26 mouse cellular contexts compared by ENCODE assay signal in the genomic region with DNA sequence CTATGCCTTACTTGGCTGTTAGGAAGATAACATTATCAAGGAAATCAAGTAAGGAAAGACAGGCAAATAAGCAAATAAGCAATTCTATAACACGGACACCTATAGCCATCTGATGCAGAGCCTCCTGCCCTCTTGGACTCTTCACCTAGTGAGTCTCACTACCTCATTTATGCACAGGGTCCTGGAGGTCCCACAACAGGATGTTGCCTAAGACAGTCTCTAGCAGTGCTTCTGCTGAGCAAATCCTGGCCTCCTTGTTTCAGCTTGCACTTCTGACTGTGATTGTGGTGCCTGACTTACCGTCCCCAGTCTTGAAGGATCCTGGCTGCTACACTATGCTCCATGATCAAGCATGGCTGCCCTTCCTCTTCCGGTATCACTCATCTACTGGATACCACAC.
DNase-seq lines count a peak whose midpoint lies in the region; ATAC-seq and TF ChIP-seq lines count a peak whose summit lies in the region.
"Had no signal": no experiment of that assay in that cellular context is flagged by ENCODE, and none has a peak within 500 bp of the region (broad histone marks: within the 10 kb centered on the region; RNA-seq: fewer than 3 reads in every experiment).

No protein-coding gene starts in this region.

- H3K9me3 ChIP-seq in MEL (replicated peaks; ENCODE audit: insufficient read depth, low read length) = no peaks in the 10 kb centered on the region
- no peaks in the 10 kb centered on the region for H3K9me3 ChIP-seq in heart, embryonic 11.5 days (replicated peaks; ENCODE audit: control insufficient read depth, low read length)
- H3K9me3 ChIP-seq: embryonic facial prominence, embryonic 12.5 days; embryonic facial prominence, embryonic 15.5 days; heart, embryonic 15.5 days; hindbrain, embryonic 12.5 days; hindbrain, embryonic 15.5 days; intestine, embryonic 15.5 days had no signal

- TF ChIP-seq EP300 in MEL (IDR thresholded peaks at IDR 0.05; ENCODE audit: low read depth in 1 of 2, low read length in 2 of 2) = no peak

- H3K36me3 ChIP-seq in MEL (ENCODE audit: control insufficient read depth in 1 of 2, insufficient read depth in 2 of 2, low read length in 2 of 2) = no peaks in the 10 kb centered on the region
- no peaks in the 10 kb centered on the region for H3K36me3 ChIP-seq in heart, embryonic 11.5 days (ENCODE audit: control insufficient read depth, insufficient read depth, low read length)
- H3K36me3 ChIP-seq: embryonic facial prominence, embryonic 12.5 days; embryonic facial prominence, embryonic 15.5 days; heart, embryonic 12.5 days; heart, embryonic 15.5 days; hindbrain, embryonic 12.5 days; hindbrain, embryonic 15.5 days; intestine, embryonic 15.5 days had no signal

- no peak overlapping the region for H3K4me3 ChIP-seq in MEL (ENCODE audit: control insufficient read depth in 1 of 2, insufficient read depth in 1 of 2, low read depth in 2 of 2, low read length in 2 of 2)
- H3K4me3 ChIP-seq in heart, embryonic 11.5 days (ENCODE audit: low read depth, low read length) = no peak overlapping the region
- H3K4me3 ChIP-seq: embryonic facial prominence, embryonic 12.5 days; embryonic facial prominence, embryonic 15.5 days; heart, embryonic 12.5 days; heart, embryonic 15.5 days; hindbrain, embryonic 12.5 days; hindbrain, embryonic 15.5 days; intestine, embryonic 15.5 days had no signal

- no peak for TF ChIP-seq RAD21 in MEL (IDR thresholded peaks at IDR 0.05; ENCODE audit: low read depth, low read length)

- no peaks in the 10 kb centered on the region for H3K79me2 ChIP-seq in MEL (ENCODE audit: control insufficient read depth, insufficient read depth, low read length, poor library complexity)

- WGBS in heart, embryonic 11.5 days (ENCODE audit: insufficient replicate concordance) = 80% methylated on average over 3 of the region's 3 CpGs

- no peak overlapping the region for H3K4me2 ChIP-seq in heart, embryonic 11.5 days
- H3K4me2 ChIP-seq: embryonic facial prominence, embryonic 12.5 days; embryonic facial prominence, embryonic 15.5 days; heart, embryonic 12.5 days; heart, embryonic 15.5 days; hindbrain, embryonic 12.5 days; hindbrain, embryonic 15.5 days; intestine, embryonic 15.5 days had no signal

- H3K9ac ChIP-seq in MEL (ENCODE audit: control insufficient read depth, low read depth, low read length, poor library complexity, severe bottlenecking) = no peak overlapping the region
- H3K9ac ChIP-seq in heart, embryonic 11.5 days (ENCODE audit: low read depth, low read length) = no peak overlapping the region
- H3K9ac ChIP-seq: embryonic facial prominence, embryonic 12.5 days; embryonic facial prominence, embryonic 15.5 days; forebrain, postnatal 0 days; heart, embryonic 12.5 days; heart, embryonic 15.5 days; hindbrain, embryonic 12.5 days; hindbrain, embryonic 15.5 days; intestine, embryonic 15.5 days had no signal

- TF ChIP-seq POLR2A in MEL (IDR thresholded peaks at IDR 0.05; ENCODE audit: control insufficient read depth in 1 of 2, insufficient read depth in 1 of 2, low read depth in 1 of 2, low read length in 2 of 2, poor library complexity in 1 of 2) = no peak

- peaks cover 0 to 2% of the 10 kb centered on the region in 2 experiments; a peak in 2 of 4 replicates for H3K27me3 ChIP-seq in MEL (ENCODE audit: control insufficient read depth in 1 of 2, insufficient read depth in 2 of 2, low read length in 2 of 2)
- no peaks in the 10 kb centered on the region for H3K27me3 ChIP-seq in heart, embryonic 11.5 days (ENCODE audit: control insufficient read depth, insufficient read depth, low read length)
- H3K27me3 ChIP-seq: embryonic facial prominence, embryonic 12.5 days; embryonic facial prominence, embryonic 15.5 days; heart, embryonic 12.5 days; heart, embryonic 15.5 days; hindbrain, embryonic 12.5 days; hindbrain, embryonic 15.5 days; intestine, embryonic 15.5 days; Patski had no signal

- no peak overlapping the region for H3K27ac ChIP-seq in MEL (ENCODE audit: control insufficient read depth, low read depth, low read length)
- no peak overlapping the region for H3K27ac ChIP-seq in heart, embryonic 11.5 days (ENCODE audit: low read depth, low read length)
- H3K27ac ChIP-seq: embryonic facial prominence, embryonic 12.5 days; embryonic facial prominence, embryonic 15.5 days; heart, embryonic 15.5 days; hindbrain, embryonic 12.5 days; hindbrain, embryonic 15.5 days; intestine, embryonic 15.5 days had no signal

- peak; percentile 7 for DNase-seq in B cell, adult 2 months
- DNase-seq in MEL (ENCODE audit: low read depth, low spot score) = peak; percentile 4
- DNase-seq in frontal cortex, adult 2 months (ENCODE audit: extremely low spot score in 1 of 2, low spot score in 1 of 2) = no peak
- no peak for DNase-seq in right cerebral cortex, postnatal 14 days
- DNase-seq: adrenal gland, postnatal 10 days; adrenal gland, postnatal 36 days; cerebellum, adult 18-20 months; cerebellum, adult 9-10 months; cerebellum, postnatal 14 days; forebrain, postnatal 0 days; gastrocnemius, postnatal 25 days; heart, adult 11 months; heart, postnatal 10 days; kidney, adult 11 months had no signal

- no peak for TF ChIP-seq CTCF in MEL (IDR thresholded peaks at IDR 0.05 in 2 of 3, conservative IDR thresholded peaks at IDR 0.05 in 1 of 3; ENCODE audit: control insufficient read depth in 1 of 3, insufficient read depth in 1 of 3, low read depth in 2 of 3, low read length in 3 of 3, poor library complexity in 1 of 3, severe bottlenecking in 1 of 3)

- no peaks in the 10 kb centered on the region for H3K4me1 ChIP-seq in MEL (ENCODE audit: control insufficient read depth in 1 of 2, insufficient read depth in 2 of 2, low read length in 2 of 2)
- no peaks in the 10 kb centered on the region; the same call in 1 of the 2 replicates for H3K4me1 ChIP-seq in heart, embryonic 11.5 days (ENCODE audit: control insufficient read depth, insufficient read depth, low read length)
- H3K4me1 ChIP-seq: embryonic facial prominence, embryonic 12.5 days; embryonic facial prominence, embryonic 15.5 days; hindbrain, embryonic 12.5 days; hindbrain, embryonic 15.5 days; intestine, embryonic 15.5 days had no signal

- ATAC-seq in megakaryocyte progenitor cell, adult 5-6 weeks (replicated peaks; ENCODE audit: poor library complexity) = peak; percentile 49
- ATAC-seq in heart, embryonic 11.5 days (replicated peaks; ENCODE audit: insufficient number of reproducible peaks, low FRiP score, low TSS enrichment) = no peak
- ATAC-seq: CD4-positive, CD25-positive, alpha-beta regulatory T cell, adult 4 months; forebrain, embryonic 14.5 days; forebrain, postnatal 0 days; intestine, embryonic 15.5 days; Patski had no signal

TF ChIP-seq in MEL, 35 proteins besides CTCF, POLR2A, EP300 and RAD21:
- TF ChIP-seq MXI1 (IDR thresholded peaks at IDR 0.05; ENCODE audit: low read depth, low read length) = no peak
- no peak for TF ChIP-seq TAL1 (IDR thresholded peaks at IDR 0.05; ENCODE audit: low read length)

Comparison
In these comparisons a context has a peak if more than half of its experiments do, and no peak if none do; other contexts are left out.
1. DNase-seq: peak in B cell, adult 2 months (2 of 2) and MEL (single experiment); none in frontal cortex, adult 2 months (0 of 2) and right cerebral cortex, postnatal 14 days (single experiment).